Mouse (Mus musculus) bone marrow, adult 2 months (tissue): Measurements from ENCODE around the gene Gm5728. TPM values are rescaled to one million over a fixed set of nuclear protein-coding genes. Genes with fewer than 3 reads are reported as not detected.
"Not testable (repeated sequence)": the region's sequence is repeated elsewhere in the genome, so short reads cannot be mapped to it uniquely, and the experiment has no call there.

ENCODE experiments used
- H3K27ac ChIP-seq: fragments of 200-500 bp; 2 replicates; pipeline ENCODE4 v1.5.1; 2012; ENCODE audit warnings: low read depth, mild to moderate bottlenecking, control low read depth, inconsistent platforms, low read length; ENCODE audit not compliant: control insufficient read depth, poor library complexity, insufficient read depth
- H3K4me1 ChIP-seq: fragments of 200-500 bp; 2 replicates; pipeline ENCODE4 v1.6.1; 2011; ENCODE audit warnings: low read length; ENCODE audit not compliant: control insufficient read depth, insufficient read depth
- H3K4me3 ChIP-seq: fragments of 200-500 bp; replicated peaks from 2 replicates; pipeline ENCODE3; 2011; ENCODE audit warnings: mild to moderate bottlenecking, low read depth, low read length, control low read depth; ENCODE audit not compliant: control insufficient read depth
- whole genome bisulfite sequencing: fragments of 180-500 bp; shearing (Covaris S2); methylation state at CpG from one replicate; pipeline ENCODE4 v1.1.7; 2018; 5-methylcytosine and 5-hydroxymethylcytosine counted together
- polyA plus RNA-seq: library from polyadenylated mRNA; stranded (reverse); fragments of >200 nt; gene quantifications from 2 replicates; pipeline ENCODE4 v1.2.4, GENCODE M21; 2011; ENCODE audit warnings: low replicate concordance; ENCODE audit not compliant: missing spikeins, insufficient read depth, insufficient read length

Gm5728 gene
- polyA plus RNA-seq: not detected in 2 replicates

DNA sequence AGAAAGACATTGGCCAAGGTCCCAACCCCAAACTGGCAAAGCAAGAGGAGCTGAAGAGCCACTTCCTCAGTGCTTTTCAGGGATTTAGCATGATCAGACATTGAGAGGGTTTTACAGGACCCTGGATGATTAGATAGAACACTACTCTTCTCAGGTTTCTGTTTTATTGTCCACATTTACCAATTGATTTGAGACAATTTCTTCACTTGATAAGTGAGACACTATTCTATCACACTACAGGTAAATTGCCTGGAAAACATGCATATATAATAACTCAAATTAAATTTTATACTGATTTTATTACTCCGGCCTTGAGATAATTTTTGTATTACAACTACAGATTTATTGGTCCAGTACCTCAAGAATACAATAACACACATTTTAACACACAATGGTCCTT lies at the start of gene Gm5728:
TSS of gene Gm5728 (minus strand) at position 101 of the 400 bp plus-strand sequence.
- not testable (repeated sequence) for H3K4me3 ChIP-seq, H3K4me1 ChIP-seq, H3K27ac ChIP-seq
- no CpG with 5 or more reads among the region's 1 CpGs for WGBS

DNA sequence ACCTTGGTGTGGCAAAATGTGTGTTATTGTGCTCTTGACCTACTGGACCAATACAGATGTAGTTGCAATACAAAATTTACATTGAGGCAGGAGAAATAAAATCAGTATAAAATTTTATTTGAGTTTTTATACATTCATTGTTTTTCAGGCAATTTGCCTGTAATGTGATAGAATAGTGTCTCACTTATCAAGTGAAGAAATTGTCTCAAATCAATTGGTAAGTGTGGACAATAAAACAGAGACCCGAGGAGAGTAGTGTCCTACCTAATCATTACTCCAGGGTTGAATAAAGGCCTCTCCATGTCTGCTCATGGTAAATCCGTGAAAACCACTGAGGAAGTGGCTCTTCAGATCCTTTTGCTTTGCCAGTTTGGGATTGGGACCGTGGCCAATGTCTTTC lies 42.4 kb upstream of the Gm5728 start, which contains the start of gene Vmn1r100:
TSS of gene Vmn1r100 (plus strand) at position 301 of the 400 bp plus-strand sequence.
- not testable (repeated sequence) for H3K4me1 ChIP-seq, H3K27ac ChIP-seq, H3K4me3 ChIP-seq
- no CpG with 5 or more reads among the region's 3 CpGs for WGBS

DNA sequence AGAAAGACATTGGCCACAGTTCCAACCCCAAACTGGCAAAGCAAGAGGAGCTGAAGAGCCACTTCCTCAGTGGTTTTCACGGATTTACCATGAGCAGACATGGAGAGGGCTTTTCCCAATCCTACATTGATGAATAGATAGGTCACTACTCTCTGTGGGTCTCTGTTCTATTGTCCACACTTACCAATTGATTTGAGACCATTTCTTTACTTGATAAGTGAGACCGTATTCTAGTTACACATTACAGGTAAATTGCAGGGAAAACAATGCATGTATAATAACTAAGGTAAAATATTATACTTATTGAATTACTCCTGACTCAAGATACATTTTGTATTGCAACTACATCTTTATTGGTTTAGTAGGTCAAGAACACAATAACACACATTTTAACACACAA lies 41.2 kb downstream of the Gm5728 start, which contains the start of gene Gm4133:
TSS of gene Gm4133 (minus strand) at position 101 of the 400 bp plus-strand sequence.
- H3K27ac ChIP-seq, H3K4me1 ChIP-seq, H3K4me3 ChIP-seq: not testable (repeated sequence)
- WGBS: no CpG with 5 or more reads among the region's 2 CpGs

Other genes with a start within 250 kb of the Gm5728 start
- not detected in 2 replicates for gene Vmn1r93, start 236.3 kb downstream of the Gm5728 start, polyA plus RNA-seq
- not detected in 2 replicates for gene Vmn1r94, start 207.0 kb downstream of the Gm5728 start, polyA plus RNA-seq
- gene Vmn1r95, start 181.7 kb downstream of the Gm5728 start, polyA plus RNA-seq: not detected in 2 replicates
- not detected in 2 replicates for gene Gm6164, start 169.8 kb downstream of the Gm5728 start, polyA plus RNA-seq
- not detected in 2 replicates for gene Gm4498, start 141.6 kb downstream of the Gm5728 start, polyA plus RNA-seq
- not detected in 2 replicates for gene Gm5890, start 112.6 kb downstream of the Gm5728 start, polyA plus RNA-seq
- not detected in 2 replicates for gene Gm4133, start 41.3 kb downstream of the Gm5728 start, polyA plus RNA-seq
- gene Vmn1r100, start 42.5 kb upstream of the Gm5728 start, polyA plus RNA-seq: not detected in 2 replicates
- not detected in 2 replicates for gene Vmn1r101, start 67.2 kb upstream of the Gm5728 start, polyA plus RNA-seq
- gene Gm10670, start 99.5 kb upstream of the Gm5728 start, polyA plus RNA-seq: not detected in 2 replicates
- not detected in 2 replicates for gene Vmn1r103, start 135.1 kb upstream of the Gm5728 start, polyA plus RNA-seq
- gene Vmn1r104, start 158.4 kb upstream of the Gm5728 start, polyA plus RNA-seq: not detected in 2 replicates
- gene Gm5726, start 170.3 kb upstream of the Gm5728 start, polyA plus RNA-seq: not detected in 2 replicates
- gene Gm4141, start 200.8 kb upstream of the Gm5728 start, polyA plus RNA-seq: not detected in 2 replicates
- gene Gm4513, start 223.6 kb upstream of the Gm5728 start, polyA plus RNA-seq: not detected in 2 replicates